Mouse (Mus musculus): ENCODE results near the gene Mvb12b. TPM values are rescaled to one million over a fixed set of nuclear protein-coding genes. Genes with fewer than 3 reads are reported as not detected.

Mvb12b gene
- polyA plus RNA-seq, 1 experiment from 2014 or later, result 36.6 TPM

- 94% methylated on average over 2 of the region's 2 CpGs for WGBS
- Histone ChIP-seq H3K27ac (ENCODE audit: low read depth, low read length) (no peak overlapping the region), H3K4me1 (ENCODE audit: control insufficient read depth, insufficient read depth, low read length) (no peaks in the 10 kb centered on the region), H3K36me3 (ENCODE audit: control insufficient read depth, insufficient read depth, low read length) (peaks cover 4% of the 10 kb centered on the region; the same call in 1 of the 2 replicates), H3K4me3 (ENCODE audit: low read depth, low read length) (no peak overlapping the region), H3K4me2 (no peak overlapping the region), H3K9me3 (ENCODE audit: control insufficient read depth, low read length) (no peaks in the 10 kb centered on the region), H3K9ac (ENCODE audit: low read length) (no peak overlapping the region), H3K27me3 (ENCODE audit: control insufficient read depth, insufficient read depth, low read length) (no peaks in the 10 kb centered on the region)
- ATAC-seq (ENCODE audit: low FRiP score), result no peak
- no peak for DNase-seq (ENCODE audit: low spot score, missing footprints)
Observed at GRCm38 (mm10) chr2:33829870-33830269, 57.9 kb downstream of the Mvb12b start.

GRCm38 (mm10) chr2:33826777-33827176 lies 61.0 kb downstream of the Mvb12b start:
- no peak overlapping the region for H3K27ac ChIP-seq (ENCODE audit: low read depth, low read length)
- H3K9ac ChIP-seq (ENCODE audit: low read length), result no peak overlapping the region
- H3K27me3 ChIP-seq (ENCODE audit: control insufficient read depth, insufficient read depth, low read length), result no peaks in the 10 kb centered on the region
- H3K36me3 ChIP-seq (ENCODE audit: control insufficient read depth, insufficient read depth, low read length), result peaks cover 8% of the 10 kb centered on the region; the same call in 1 of the 2 replicates
- whole genome bisulfite sequencing, result 92% methylated on average over 6 of the region's 6 CpGs
- DNase-seq (ENCODE audit: low spot score, missing footprints) (no peak), ATAC-seq (ENCODE audit: low FRiP score) (no peak)
- no peak overlapping the region for H3K4me2 ChIP-seq
- peaks cover 2% of the 10 kb centered on the region; the same call in 1 of the 2 replicates for H3K4me1 ChIP-seq (ENCODE audit: control insufficient read depth, insufficient read depth, low read length)
- no peaks in the 10 kb centered on the region for H3K9me3 ChIP-seq (ENCODE audit: control insufficient read depth, low read length)
- no peak overlapping the region for H3K4me3 ChIP-seq (ENCODE audit: low read depth, low read length)

GRCm38 (mm10) chr2:33824935-33825514 lies 62.7 kb downstream of the Mvb12b start:
- WGBS, result 92% methylated on average over 11 of the region's 11 CpGs

GRCm38 (mm10) chr2:33821677-33822607 lies 65.8 kb downstream of the Mvb12b start:
- no peak overlapping the region for H3K4me3 ChIP-seq (ENCODE audit: low read depth, low read length)
- peaks cover 2% of the 10 kb centered on the region; the same call in 1 of the 2 replicates for H3K4me1 ChIP-seq (ENCODE audit: control insufficient read depth, insufficient read depth, low read length)
- peak overlapping the region; percentile 6; the same call in 1 of the 2 replicates for H3K27ac ChIP-seq (ENCODE audit: low read depth, low read length)
- peak; percentile 75 for ATAC-seq (ENCODE audit: low FRiP score)
- no peak overlapping the region for H3K4me2 ChIP-seq
- H3K27me3 ChIP-seq (ENCODE audit: control insufficient read depth, insufficient read depth, low read length), result no peaks in the 10 kb centered on the region
- peak; percentile 98 for DNase-seq (ENCODE audit: low spot score, missing footprints)
- 31% methylated on average over 13 of the region's 13 CpGs for WGBS
- H3K9ac ChIP-seq (ENCODE audit: low read length), result peak overlapping the region; percentile 24; the same call in 1 of the 2 replicates
- H3K9me3 ChIP-seq (ENCODE audit: control insufficient read depth, low read length), result no peaks in the 10 kb centered on the region
- H3K36me3 ChIP-seq (ENCODE audit: control insufficient read depth, insufficient read depth, low read length), result peaks cover 13% of the 10 kb centered on the region; the same call in 1 of the 2 replicates

More at GRCm38 (mm10) chr2:33824935-33825514, 62.7 kb downstream of the Mvb12b start:
- no peak overlapping the region for H3K9ac ChIP-seq (ENCODE audit: low read length)
- no peak overlapping the region for H3K4me3 ChIP-seq (ENCODE audit: low read depth, low read length)
- H3K9me3 ChIP-seq (ENCODE audit: control insufficient read depth, low read length), result no peaks in the 10 kb centered on the region
- no peaks in the 10 kb centered on the region for H3K27me3 ChIP-seq (ENCODE audit: control insufficient read depth, insufficient read depth, low read length)
- ATAC-seq (ENCODE audit: low FRiP score) (no peak), DNase-seq (ENCODE audit: low spot score, missing footprints) (no peak)
- H3K4me2 ChIP-seq, result no peak overlapping the region
- peaks cover 2% of the 10 kb centered on the region; the same call in 1 of the 2 replicates for H3K4me1 ChIP-seq (ENCODE audit: control insufficient read depth, insufficient read depth, low read length)
- H3K27ac ChIP-seq (ENCODE audit: low read depth, low read length), result no peak overlapping the region
- H3K36me3 ChIP-seq (ENCODE audit: control insufficient read depth, insufficient read depth, low read length), result peaks cover 10% of the 10 kb centered on the region; the same call in 1 of the 2 replicates

GRCm38 (mm10) chr2:33820450-33820849 lies 67.3 kb downstream of the Mvb12b start:
- no peak for ATAC-seq (ENCODE audit: low FRiP score)
- H3K9me3 ChIP-seq (ENCODE audit: control insufficient read depth, low read length), result no peaks in the 10 kb centered on the region
- H3K4me2 ChIP-seq, result no peak overlapping the region
- WGBS, result 89% methylated on average over 3 of the region's 3 CpGs
- H3K27me3 ChIP-seq (ENCODE audit: control insufficient read depth, insufficient read depth, low read length), result no peaks in the 10 kb centered on the region
- DNase-seq (ENCODE audit: low spot score, missing footprints), result no peak
- peaks cover 11% of the 10 kb centered on the region; the same call in 1 of the 2 replicates for H3K36me3 ChIP-seq (ENCODE audit: control insufficient read depth, insufficient read depth, low read length)
- H3K4me1 ChIP-seq (ENCODE audit: control insufficient read depth, insufficient read depth, low read length), result peaks cover 2% of the 10 kb centered on the region; the same call in 1 of the 2 replicates
- H3K9ac ChIP-seq (ENCODE audit: low read length), result no peak overlapping the region
- no peak overlapping the region for H3K4me3 ChIP-seq (ENCODE audit: low read depth, low read length)
- no peak overlapping the region for H3K27ac ChIP-seq (ENCODE audit: low read depth, low read length)

- DNase-seq (ENCODE audit: low spot score, missing footprints), result no peak
Observed at GRCm38 (mm10) chr2:33820037-33820436, 67.7 kb downstream of the Mvb12b start.

GRCm38 (mm10) chr2:33818385-33818784 lies 69.4 kb downstream of the Mvb12b start:
- no peak for ATAC-seq (ENCODE audit: low FRiP score)
- whole genome bisulfite sequencing, result 98% methylated on average over 2 of the region's 2 CpGs

More at GRCm38 (mm10) chr2:33820037-33820436, 67.7 kb downstream of the Mvb12b start:
- Histone ChIP-seq H3K4me3 (ENCODE audit: low read depth, low read length) (no peak overlapping the region), H3K9ac (ENCODE audit: low read length) (no peak overlapping the region), H3K9me3 (ENCODE audit: control insufficient read depth, low read length) (no peaks in the 10 kb centered on the region), H3K27ac (ENCODE audit: low read depth, low read length) (no peak overlapping the region), H3K27me3 (ENCODE audit: control insufficient read depth, insufficient read depth, low read length) (no peaks in the 10 kb centered on the region), H3K4me1 (ENCODE audit: control insufficient read depth, insufficient read depth, low read length) (peaks cover 2% of the 10 kb centered on the region; the same call in 1 of the 2 replicates), H3K4me2 (no peak overlapping the region), H3K36me3 (ENCODE audit: control insufficient read depth, insufficient read depth, low read length) (peaks cover 11% of the 10 kb centered on the region; the same call in 1 of the 2 replicates)
- no peak for ATAC-seq (ENCODE audit: low FRiP score)
- 78% methylated on average over 5 of the region's 5 CpGs for WGBS

GRCm38 (mm10) chr2:33817663-33818346 lies 69.9 kb downstream of the Mvb12b start:
- Histone ChIP-seq H3K9ac (ENCODE audit: low read length) (no peak overlapping the region), H3K9me3 (ENCODE audit: control insufficient read depth, low read length) (no peaks in the 10 kb centered on the region), H3K4me1 (ENCODE audit: control insufficient read depth, insufficient read depth, low read length) (peaks cover 2% of the 10 kb centered on the region; the same call in 1 of the 2 replicates), H3K4me3 (ENCODE audit: low read depth, low read length) (no peak overlapping the region), H3K36me3 (ENCODE audit: control insufficient read depth, insufficient read depth, low read length) (0 out of 2 replicates have a peak, but pooled peaks cover 6% of the 10 kb centered on the region), H3K27me3 (ENCODE audit: control insufficient read depth, insufficient read depth, low read length) (no peaks in the 10 kb centered on the region), H3K4me2 (no peak overlapping the region), H3K27ac (ENCODE audit: low read depth, low read length) (no peak overlapping the region)
- WGBS, result 83% methylated on average over 9 of the region's 9 CpGs
- DNase-seq (ENCODE audit: low spot score, missing footprints) (no peak), ATAC-seq (ENCODE audit: low FRiP score) (no peak)

More at GRCm38 (mm10) chr2:33818385-33818784, 69.4 kb downstream of the Mvb12b start:
- no peak for DNase-seq (ENCODE audit: low spot score, missing footprints)
- Histone ChIP-seq H3K4me3 (ENCODE audit: low read depth, low read length) (no peak overlapping the region), H3K36me3 (ENCODE audit: control insufficient read depth, insufficient read depth, low read length) (0 out of 2 replicates have a peak, but pooled peaks cover 6% of the 10 kb centered on the region), H3K9me3 (ENCODE audit: control insufficient read depth, low read length) (no peaks in the 10 kb centered on the region), H3K4me1 (ENCODE audit: control insufficient read depth, insufficient read depth, low read length) (peaks cover 2% of the 10 kb centered on the region; the same call in 1 of the 2 replicates), H3K9ac (ENCODE audit: low read length) (no peak overlapping the region), H3K27ac (ENCODE audit: low read depth, low read length) (no peak overlapping the region), H3K4me2 (no peak overlapping the region), H3K27me3 (ENCODE audit: control insufficient read depth, insufficient read depth, low read length) (no peaks in the 10 kb centered on the region)
